Mouse (Mus musculus) olfactory bulb, adult 2 months (tissue): Measurements from ENCODE around the gene Dusp16.

Source experiments
- CTCF ChIP-seq: fragments of 200-500 bp; IDR thresholded peaks from 2 replicates; pipeline ENCODE4 v1.5.1; 2012; ENCODE audit warnings: low read depth, mild to moderate bottlenecking, low read length, moderate library complexity; ENCODE audit not compliant: insufficient read depth
- POLR2A ChIP-seq: fragments of 200-500 bp; IDR thresholded peaks from 2 replicates; pipeline ENCODE4 v1.6.1; 2012; ENCODE audit warnings: mild to moderate bottlenecking, low read depth, low read length, moderate library complexity; ENCODE audit not compliant: insufficient read depth

DNA sequence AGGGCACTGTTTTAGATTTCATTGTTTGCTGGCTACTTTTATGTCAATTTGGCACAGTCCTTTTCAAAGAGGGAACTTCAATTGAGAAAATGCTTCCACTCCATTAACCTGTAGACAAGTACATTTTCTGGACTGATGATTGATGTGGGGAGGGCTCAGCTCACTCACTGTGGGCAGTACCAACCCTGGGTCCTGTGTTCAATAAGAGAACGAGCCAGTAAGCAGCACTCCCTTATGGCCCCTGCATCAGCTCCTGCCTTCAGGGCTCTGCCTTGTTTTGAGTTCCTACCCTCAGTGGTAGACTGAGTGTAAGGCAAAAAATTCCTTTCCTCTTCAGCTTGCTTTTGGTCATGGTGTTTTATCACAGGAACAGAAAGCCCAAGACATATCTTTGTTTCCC lies 78.5 kb downstream of the Dusp16 start:
- TF ChIP-seq POLR2A (no peak), CTCF (no peak)
